ENCODE assay signal across 11 mouse cellular contexts in the genomic region with DNA sequence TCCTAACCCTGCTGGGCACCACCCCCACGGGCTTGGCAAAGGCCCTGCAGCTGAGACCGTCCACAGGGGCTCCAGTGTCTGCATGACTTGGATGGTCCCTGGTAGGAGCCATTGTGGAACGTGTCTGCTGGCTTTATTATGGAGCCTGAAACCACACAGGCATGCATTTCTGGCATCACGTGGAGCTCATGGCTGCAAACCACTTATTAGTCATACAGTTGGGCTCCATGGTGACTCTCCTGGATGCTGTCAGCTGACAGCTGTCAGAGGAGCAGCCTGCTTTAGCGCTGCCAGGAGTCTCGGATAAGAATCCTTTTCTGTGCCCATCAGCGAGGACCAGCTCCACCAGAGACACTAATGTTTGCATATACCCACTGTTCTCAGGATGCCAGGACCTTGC. TPM values are rescaled to one million over a fixed set of nuclear protein-coding genes. Genes with fewer than 3 reads are reported as not detected.
DNase-seq lines count a peak whose midpoint lies in the region; ATAC-seq and TF ChIP-seq lines count a peak whose summit lies in the region.
"Had no signal": no experiment of that assay in that cellular context is flagged by ENCODE, and none has a peak within 500 bp of the region (broad histone marks: within the 10 kb centered on the region; RNA-seq: fewer than 3 reads in every experiment).

No protein-coding gene starts in this region.

- H3K27ac ChIP-seq in layer of hippocampus, adult 2 months = peak overlapping the region; percentile 94
- H3K27ac ChIP-seq: intestine, embryonic 15.5 days had no signal

- no peak overlapping the region for H3K4me3 ChIP-seq in layer of hippocampus, adult 2 months
- H3K4me3 ChIP-seq: intestine, embryonic 15.5 days had no signal

- ATAC-seq in megakaryocyte progenitor cell, adult 5-6 weeks (replicated peaks; ENCODE audit: poor library complexity) = no peak
- ATAC-seq: intestine, embryonic 15.5 days had no signal

- peak; percentile 41 for DNase-seq in adrenal gland, postnatal 14 days
- DNase-seq in adrenal gland, postnatal 4 days (ENCODE audit: low spot score in 2 of 2) = no peak
- peak; percentile 40 to 62 for DNase-seq in right cerebral cortex, adult 2 months (ENCODE audit: low spot score in 2 of 2)
- no peak for DNase-seq in right cerebral cortex, postnatal 4 days
- DNase-seq in layer of hippocampus, adult 2 months (ENCODE audit: low spot score in 2 of 2) = peak; percentile 57 to 87
- no peak for DNase-seq in c-Kit-positive CD71-positive TER-119-positive erythroid progenitor cells, embryonic 14.5 days (ENCODE audit: low spot score)
- no peak for DNase-seq in thymus, postnatal 4 days
- DNase-seq: embryo, embryonic 11 days; lung, postnatal 36 days had no signal

- no peak for TF ChIP-seq CTCF in layer of hippocampus, adult 2 months (conservative IDR thresholded peaks at IDR 0.05)

RNA-seq across cellular contexts. Expression of gene Dbnl, which starts 7.4 kb away (rescaled TPM):
- total RNA-seq in adrenal gland, postnatal 14 days (2021) = 51.7 and 62.9 TPM in 2 replicates
- 10 to 100 TPM; 64.8 to 72.0 TPM for total RNA-seq in adrenal gland, postnatal 4 days (2021)
- total RNA-seq in layer of hippocampus, adult 2 months (2021) = 10 to 100 TPM; 74.6 to 80.0 TPM
- total RNA-seq in megakaryocyte progenitor cell, adult 5-6 weeks (2015) = 43.9 and 44.5 TPM in 2 replicates
- total RNA-seq in megakaryocyte progenitor cell, adult 5-6 weeks (2017) = 85.9 and 92.9 TPM in 2 replicates

RNA-seq across cellular contexts. Expression of gene Pgam2, which starts 7.8 kb away (rescaled TPM):
- total RNA-seq in adrenal gland, postnatal 14 days (2021) = not detected in 2 replicates
- total RNA-seq in adrenal gland, postnatal 4 days (2021) = 10 to 100 TPM; 21.8 to 42.5 TPM
- 10 to 100 TPM; 14.7 to 16.2 TPM for total RNA-seq in layer of hippocampus, adult 2 months (2021)
- total RNA-seq in megakaryocyte progenitor cell, adult 5-6 weeks (2015) = not detected in 2 replicates
- total RNA-seq in megakaryocyte progenitor cell, adult 5-6 weeks (2017) = not detected in 2 replicates

RNA-seq across cellular contexts. Expression of gene Urgcp, which starts 33.5 kb away (rescaled TPM):
- total RNA-seq in adrenal gland, postnatal 14 days (2021) = 56.0 and 56.9 TPM in 2 replicates
- total RNA-seq in adrenal gland, postnatal 4 days (2021) = 10 to 100 TPM; 50.6 to 56.8 TPM
- 10 to 100 TPM; 65.3 to 67.2 TPM for total RNA-seq in layer of hippocampus, adult 2 months (2021)
- total RNA-seq in megakaryocyte progenitor cell, adult 5-6 weeks (2015) = 4.1 and 4.5 TPM in 2 replicates
- total RNA-seq in megakaryocyte progenitor cell, adult 5-6 weeks (2017) = 7.0 and 7.1 TPM in 2 replicates

RNA-seq across cellular contexts. Expression of gene Polm, which starts 42.1 kb away (rescaled TPM):
- total RNA-seq in adrenal gland, postnatal 14 days (2021) = 8.4 and 11.9 TPM in 2 replicates
- total RNA-seq in adrenal gland, postnatal 4 days (2021) = 10 to 100 TPM; 15.9 to 18.3 TPM
- total RNA-seq in layer of hippocampus, adult 2 months (2021) = 10 to 100 TPM; 14.1 to 15.5 TPM
- 2.1 and 3.3 TPM in 2 replicates for total RNA-seq in megakaryocyte progenitor cell, adult 5-6 weeks (2015)
- 1.3 and 1.4 TPM in 2 replicates for total RNA-seq in megakaryocyte progenitor cell, adult 5-6 weeks (2017)

Comparison
In these comparisons a context has a peak if more than half of its experiments do, and no peak if none do; other contexts are left out.
1. DNase-seq: peak in adrenal gland, postnatal 14 days (single experiment), right cerebral cortex, adult 2 months (2 of 2) and layer of hippocampus, adult 2 months (2 of 2); none in adrenal gland, postnatal 4 days (0 of 2), right cerebral cortex, postnatal 4 days (single experiment), c-Kit-positive CD71-positive TER-119-positive erythroid progenitor cells, embryonic 14.5 days (single experiment) and thymus, postnatal 4 days (single experiment).
2. RNA of gene Pgam2, which starts 7.8 kb away (total RNA-seq): 21.8 to 42.5 TPM in adrenal gland, postnatal 4 days and 14.7 to 16.2 TPM in layer of hippocampus, adult 2 months; not detected in adrenal gland, postnatal 14 days and not detected in megakaryocyte progenitor cell, adult 5-6 weeks; every median in the first group is over 10 times any median in the second.